Mouse (Mus musculus): ENCODE measurements around the gene Nfib. TPM values are rescaled to one million over a fixed set of nuclear protein-coding genes. Genes with fewer than 3 reads are reported as not detected.

The Nfib gene
- total and polyA plus RNA-seq, 3 experiments: not detected

DNA sequence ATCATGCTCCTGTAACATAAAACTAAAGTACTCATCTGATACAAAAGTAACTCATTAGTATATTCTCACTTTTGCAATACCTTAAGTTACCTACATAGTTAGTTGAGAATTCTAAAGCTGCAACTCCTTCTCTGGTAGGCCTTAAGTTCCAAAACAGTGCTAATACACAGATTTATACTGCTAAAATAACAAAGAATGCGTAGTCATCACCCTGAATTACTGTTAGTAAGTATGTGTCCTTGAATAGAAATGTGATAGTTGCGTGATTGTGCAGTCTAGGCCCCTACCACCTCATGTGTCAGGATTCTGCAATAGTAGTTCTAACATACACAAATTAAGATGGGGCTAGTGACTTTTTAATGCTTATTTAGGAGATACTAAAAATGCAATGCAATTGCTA, 202.9 kb downstream of the Nfib start:
- no peaks in the 10 kb centered on the region for H3K9me3 ChIP-seq (replicated peaks; ENCODE audit: insufficient read depth, low read length)
- H3K4me1 ChIP-seq (ENCODE audit: control insufficient read depth in 1 of 2, insufficient read depth in 2 of 2, low read length in 2 of 2): no peaks in the 10 kb centered on the region
- no peak overlapping the region for H3K27ac ChIP-seq (ENCODE audit: control insufficient read depth, low read depth, low read length)
- no peaks in the 10 kb centered on the region for H3K36me3 ChIP-seq (ENCODE audit: control insufficient read depth in 1 of 2, insufficient read depth in 2 of 2, low read length in 2 of 2)
- no peak overlapping the region for H3K9ac ChIP-seq (ENCODE audit: control insufficient read depth, low read depth, low read length, poor library complexity, severe bottlenecking)
- no peaks in the 10 kb centered on the region for H3K27me3 ChIP-seq (ENCODE audit: control insufficient read depth in 1 of 2, insufficient read depth in 2 of 2, low read length in 2 of 2)
- H3K79me2 ChIP-seq (ENCODE audit: control insufficient read depth, insufficient read depth, low read length, poor library complexity): no peaks in the 10 kb centered on the region
- no peak overlapping the region for H3K4me3 ChIP-seq (ENCODE audit: control insufficient read depth in 1 of 2, insufficient read depth in 1 of 2, low read depth in 2 of 2, low read length in 2 of 2)
- DNase-seq (ENCODE audit: low read depth, low spot score): no peak
- TF ChIP-seq RAD21 (IDR thresholded peaks at IDR 0.05; ENCODE audit: low read depth, low read length): no peak
- TF ChIP-seq MAZ (IDR thresholded peaks at IDR 0.05; ENCODE audit: low read depth, low read length): no peak
- no peak for TF ChIP-seq MAFK (IDR thresholded peaks at IDR 0.05; ENCODE audit: borderline replicate concordance, low read depth, low read length)
- TF ChIP-seq NRF1 (IDR thresholded peaks at IDR 0.05; ENCODE audit: insufficient read depth, low read depth, low read length, poor library complexity, severe bottlenecking): no peak
- TF ChIP-seq TAL1 (IDR thresholded peaks at IDR 0.05; ENCODE audit: low read length): no peak
- no peak for TF ChIP-seq MXI1 (IDR thresholded peaks at IDR 0.05; ENCODE audit: low read depth, low read length)
- TF ChIP-seq GABPA (IDR thresholded peaks at IDR 0.05; ENCODE audit: low read depth, low read length): no peak
- no peak for TF ChIP-seq POLR2AphosphoS5 (IDR thresholded peaks at IDR 0.05; ENCODE audit: borderline replicate concordance, low read depth, low read length)
- TF ChIP-seq MYB (IDR thresholded peaks at IDR 0.05; ENCODE audit: low read depth, low read length): no peak
- TF ChIP-seq ZNF384 (IDR thresholded peaks at IDR 0.05; ENCODE audit: low read depth, low read length): no peak
- TF ChIP-seq UBTF (IDR thresholded peaks at IDR 0.05; ENCODE audit: borderline replicate concordance, insufficient read depth, low read depth, low read length): no peak
- no peak for TF ChIP-seq KAT2A (conservative IDR thresholded peaks at IDR 0.05; ENCODE audit: low read depth, low read length)
- TF ChIP-seq SMC3 (IDR thresholded peaks at IDR 0.05; ENCODE audit: low read depth, low read length): no peak
- no peak for TF ChIP-seq MAX (IDR thresholded peaks at IDR 0.05; ENCODE audit: low read length)
- no peak for TF ChIP-seq ZKSCAN1 (IDR thresholded peaks at IDR 0.05; ENCODE audit: low read depth, low read length)
- TF ChIP-seq CHD1 (IDR thresholded peaks at IDR 0.05; ENCODE audit: low read depth, low read length): no peak

DNA sequence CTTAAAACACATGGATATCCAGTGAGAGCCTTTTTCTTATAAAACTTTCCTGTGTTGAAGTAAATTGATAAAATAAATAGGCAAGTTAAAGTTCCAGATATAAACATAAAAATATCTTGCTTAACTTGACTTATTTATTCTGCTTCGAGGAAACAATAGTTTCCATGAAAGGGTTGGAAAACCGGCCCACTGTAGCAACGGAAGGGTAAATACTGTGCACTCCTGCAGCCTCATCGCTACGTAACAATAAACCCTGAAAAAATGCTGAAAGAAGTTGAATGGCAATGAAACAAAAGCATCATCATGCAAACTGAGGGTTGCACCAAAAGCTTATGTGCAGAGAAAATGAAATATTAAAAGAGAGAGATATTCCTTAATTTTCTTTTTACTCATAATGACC, 203.5 kb downstream of the Nfib start:
- Histone ChIP-seq H3K27ac (ENCODE audit: control insufficient read depth, low read depth, low read length) (no peak overlapping the region), H3K36me3 (ENCODE audit: control insufficient read depth in 1 of 2, insufficient read depth in 2 of 2, low read length in 2 of 2) (no peaks in the 10 kb centered on the region), H3K9me3 (replicated peaks; ENCODE audit: insufficient read depth, low read length) (no peaks in the 10 kb centered on the region)

More for the DNA sequence above, 203.5 kb downstream of the Nfib start:
- DNase-seq (ENCODE audit: low read depth, low spot score): no peak
- Histone ChIP-seq H3K9ac (ENCODE audit: control insufficient read depth, low read depth, low read length, poor library complexity, severe bottlenecking) (no peak overlapping the region), H3K27me3 (ENCODE audit: control insufficient read depth in 1 of 2, insufficient read depth in 2 of 2, low read length in 2 of 2) (no peaks in the 10 kb centered on the region), H3K4me3 (ENCODE audit: control insufficient read depth in 1 of 2, insufficient read depth in 1 of 2, low read depth in 2 of 2, low read length in 2 of 2) (no peak overlapping the region), H3K79me2 (ENCODE audit: control insufficient read depth, insufficient read depth, low read length, poor library complexity) (no peaks in the 10 kb centered on the region), H3K4me1 (ENCODE audit: control insufficient read depth in 1 of 2, insufficient read depth in 2 of 2, low read length in 2 of 2) (no peaks in the 10 kb centered on the region)
- TF ChIP-seq KAT2A (conservative IDR thresholded peaks at IDR 0.05; ENCODE audit: low read depth, low read length): no peak
- no peak for TF ChIP-seq TAL1 (IDR thresholded peaks at IDR 0.05; ENCODE audit: low read length)
- no peak for TF ChIP-seq UBTF (IDR thresholded peaks at IDR 0.05; ENCODE audit: borderline replicate concordance, insufficient read depth, low read depth, low read length)
